Mouse (Mus musculus) hematopoietic multipotent progenitor cell, adult 10-12 weeks (in vitro differentiated cells): Measurements from ENCODE around the gene Olfr679. TPM values are rescaled to one million over a fixed set of nuclear protein-coding genes. Genes with fewer than 3 reads are reported as not detected.

Source experiments
- polyA plus RNA-seq: library from polyadenylated mRNA; stranded (reverse); fragments of >175 nt; gene quantifications from 2 replicates; pipeline ENCODE4 v1.2.3, GENCODE M21; 2012; ENCODE audit warnings: low replicate concordance

The Olfr679 gene
- polyA plus RNA-seq, result 0.02 TPM in 1 of 2 replicates, not detected in the other

GRCm38 (mm10) chr7:105080905-105081304 is at the start of gene Olfr679:
Olfr679 (plus strand) TSS chr7:105081205.

GRCm38 (mm10) chr7:105032398-105032797 is 48.6 kb upstream of the Olfr679 start, which contains the start of gene Olfr676:
Olfr676 (plus strand) TSS chr7:105032698.

GRCm38 (mm10) chr7:105064175-105064574 is 16.8 kb upstream of the Olfr679 start, which contains the start of gene Olfr678:
Olfr678 (plus strand) TSS chr7:105064475.

GRCm38 (mm10) chr7:105092717-105093116 is 11.7 kb downstream of the Olfr679 start, which contains the start of gene Olfr680-ps1:
Olfr680-ps1 (minus strand) TSS chr7:105092817.

GRCm38 (mm10) chr7:105116536-105116935 is 35.5 kb downstream of the Olfr679 start, which contains the start of gene Olfr681:
Olfr681 (plus strand) TSS chr7:105116836.

Other genes with a start within 250 kb of the Olfr679 start
- gene Usp17lb, start 238.6 kb upstream of the Olfr679 start, polyA plus RNA-seq, result not detected in 2 replicates
- gene Usp17la, start 224.2 kb upstream of the Olfr679 start, polyA plus RNA-seq, result not detected in 2 replicates
- gene Olfr665, start 203.2 kb upstream of the Olfr679 start, polyA plus RNA-seq, result not detected in 2 replicates
- not detected in 2 replicates for gene Olfr666, start 185.3 kb upstream of the Olfr679 start, polyA plus RNA-seq
- gene Olfr667, start 159.7 kb upstream of the Olfr679 start, polyA plus RNA-seq, result not detected in 2 replicates
- not detected in 2 replicates for gene Olfr668, start 153.1 kb upstream of the Olfr679 start, polyA plus RNA-seq
- gene Olfr669, start 147.0 kb upstream of the Olfr679 start, polyA plus RNA-seq, result not detected in 2 replicates
- gene Olfr670, start 118.6 kb upstream of the Olfr679 start, polyA plus RNA-seq, result not detected in 2 replicates
- gene Olfr671, start 102.1 kb upstream of the Olfr679 start, polyA plus RNA-seq, result not detected in 2 replicates
- not detected in 2 replicates for gene Olfr672, start 79.2 kb upstream of the Olfr679 start, polyA plus RNA-seq
- not detected in 2 replicates for gene Olfr675, start 52.7 kb upstream of the Olfr679 start, polyA plus RNA-seq
- not detected in 2 replicates for gene Olfr676, start 48.5 kb upstream of the Olfr679 start, polyA plus RNA-seq
- gene Olfr677, start 29.8 kb upstream of the Olfr679 start, polyA plus RNA-seq, result 0.07 TPM in 1 of 2 replicates, not detected in the other
- not detected in 2 replicates for gene Olfr678, start 16.7 kb upstream of the Olfr679 start, polyA plus RNA-seq
- gene Olfr680-ps1, start 11.6 kb downstream of the Olfr679 start, polyA plus RNA-seq, result not detected in 2 replicates
- gene Olfr681, start 35.6 kb downstream of the Olfr679 start, polyA plus RNA-seq, result not detected in 2 replicates
- gene Olfr683, start 65.8 kb downstream of the Olfr679 start, polyA plus RNA-seq, result not detected in 2 replicates
- not detected in 2 replicates for gene Olfr684, start 82.4 kb downstream of the Olfr679 start, polyA plus RNA-seq
- gene Olfr685, start 104.8 kb downstream of the Olfr679 start, polyA plus RNA-seq, result 0.21 TPM in 1 of 2 replicates, not detected in the other
- gene Olfr686, start 126.3 kb downstream of the Olfr679 start, polyA plus RNA-seq, result not detected in 2 replicates
- gene Olfr688, start 206.9 kb downstream of the Olfr679 start, polyA plus RNA-seq, result not detected in 2 replicates
- gene Olfr689, start 230.0 kb downstream of the Olfr679 start, polyA plus RNA-seq, result not detected in 2 replicates